Mouse (Mus musculus): ENCODE results near the gene Ano4.

GRCm38 (mm10) chr10:89018926-89019325, 325.6 kb downstream of the Ano4 start:
- no peak for TF ChIP-seq POLR2A (IDR thresholded peaks at IDR 0.05; ENCODE audit: borderline replicate concordance, extremely low read depth, insufficient read depth, insufficient read length, poor library complexity, severe bottlenecking)
- TF ChIP-seq CTCF (IDR thresholded peaks at IDR 0.05; ENCODE audit: borderline replicate concordance, extremely low read depth, insufficient read depth, insufficient read length): no peak
